Mouse (Mus musculus): ENCODE measurements around the gene Slc39a5.

DNA sequence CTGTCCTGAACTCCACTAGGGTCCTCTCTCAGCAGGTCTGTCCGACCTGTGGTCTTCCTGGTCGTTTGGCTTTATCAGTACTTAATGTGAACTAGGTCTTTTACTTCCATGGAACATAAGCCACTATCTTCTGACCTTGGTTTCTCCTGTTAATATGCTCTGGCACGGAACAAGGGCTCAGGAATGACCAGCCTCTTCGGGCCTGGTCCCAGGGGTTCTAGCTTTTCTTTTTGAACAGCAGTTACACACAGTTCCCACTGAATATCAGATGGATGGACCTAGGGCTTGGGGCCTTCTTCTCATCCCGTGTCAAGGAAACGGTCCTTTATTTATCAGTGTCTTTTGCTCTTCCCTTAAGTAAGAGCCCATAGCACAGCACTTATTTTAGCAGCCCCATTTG is 39.2 kb downstream of the Slc39a5 start:
- TF ChIP-seq CTCF (IDR thresholded peaks at IDR 0.05; ENCODE audit: low read depth) = no peak
- TF ChIP-seq EP300 (IDR thresholded peaks at IDR 0.05; ENCODE audit: low read depth) = no peak

Data from heart, postnatal 0 days (tissue).